Mouse (Mus musculus) heart, postnatal 0 days (tissue): ENCODE data around the gene Map3k5.

Experiments
- CTCF ChIP-seq: IDR thresholded peaks from 2 replicates; pipeline ENCODE4 v1.5.1; 2016; ENCODE audit warnings: antibody characterized with exemption, control low read depth, low read depth
- EP300 ChIP-seq: IDR thresholded peaks from 2 replicates; pipeline ENCODE4 v1.6.1; 2016; ENCODE audit warnings: antibody characterized with exemption, low read depth

- TF ChIP-seq EP300 (no peak), CTCF (no peak)
Observed at GRCm38 (mm10) chr10:19948381-19948780, 14.1 kb downstream of the Map3k5 start.
